Mouse (Mus musculus): ENCODE measurements around the gene Gm12184. TPM values are rescaled to one million over a fixed set of nuclear protein-coding genes. Genes with fewer than 3 reads are reported as not detected.

The Gm12184 gene
- polyA plus RNA-seq, 1 experiment from 2014 or later = 1.2 TPM

DNA sequence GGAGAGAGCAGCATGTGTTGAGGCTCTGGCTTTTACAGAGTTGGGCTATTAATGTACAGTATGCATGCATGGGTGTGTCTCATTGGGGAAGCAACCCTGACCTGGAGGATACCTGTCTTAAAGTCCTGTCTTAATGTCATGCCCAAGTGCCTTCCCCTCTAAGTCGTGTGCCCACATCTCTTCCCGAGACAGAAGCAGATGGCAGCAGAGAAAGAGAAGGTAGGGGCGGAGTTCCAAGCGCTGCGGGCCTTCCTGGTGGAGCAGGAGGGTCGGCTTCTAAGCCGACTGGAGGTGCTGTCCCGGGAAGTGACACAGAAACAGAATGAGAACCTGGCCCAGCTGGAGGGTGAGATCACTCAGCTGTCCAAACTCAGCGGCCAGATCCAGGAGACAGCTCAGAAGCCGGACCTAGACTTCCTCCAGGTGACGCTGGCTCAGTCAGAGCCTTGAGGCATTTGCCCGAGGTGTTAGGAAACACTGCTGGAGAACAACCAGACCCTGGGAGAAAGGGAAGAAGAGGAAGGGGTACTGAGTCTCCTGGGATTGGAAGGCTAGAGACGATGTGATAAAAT lies 18.9 kb upstream of the Gm12184 start:
- DNase-seq (no peak), ATAC-seq (ENCODE audit: low read depth) (no peak)
- H3K27ac ChIP-seq = no peak overlapping the region
- no peak overlapping the region for H3K9ac ChIP-seq
- no peak overlapping the region for H3K4me3 ChIP-seq (replicated peaks)
- no peaks in the 10 kb centered on the region for H3K9me3 ChIP-seq (replicated peaks)
- peaks cover 26% of the 10 kb centered on the region for H3K27me3 ChIP-seq
- 44% methylated on average over 13 of the region's 13 CpGs for WGBS (ENCODE audit: insufficient replicate concordance)
- H3K4me2 ChIP-seq = no peak overlapping the region
- H3K4me1 ChIP-seq (replicated peaks) = no peaks in the 10 kb centered on the region; the same call in 1 of the 2 replicates
- no peaks in the 10 kb centered on the region for H3K36me3 ChIP-seq

DNA sequence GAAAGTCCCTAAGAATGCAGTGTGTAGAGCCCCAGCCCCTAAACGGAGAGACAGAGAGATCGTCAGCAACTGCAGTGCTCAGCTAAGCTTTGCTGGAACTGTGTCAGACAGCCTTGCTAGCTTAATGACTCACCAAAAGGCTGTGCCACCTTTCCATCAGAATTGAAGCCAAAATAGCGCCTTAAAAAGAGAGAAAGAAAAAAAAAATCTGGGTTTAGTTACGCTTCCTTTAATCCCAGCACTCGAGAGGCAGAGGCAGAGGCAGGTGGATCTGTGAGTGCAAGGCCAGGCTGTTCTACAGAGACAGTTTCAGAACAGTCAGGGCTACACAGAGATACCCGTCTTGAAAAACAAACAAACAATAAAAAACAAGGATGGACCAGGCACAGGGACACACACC lies 17.9 kb upstream of the Gm12184 start:
- H3K9me3 ChIP-seq (replicated peaks) = no peaks in the 10 kb centered on the region
- ATAC-seq (ENCODE audit: low read depth) (no peak), DNase-seq (no peak)
- 55% methylated on average over 6 of the region's 6 CpGs for WGBS (ENCODE audit: insufficient replicate concordance)
- no peaks in the 10 kb centered on the region for H3K36me3 ChIP-seq
- no peak overlapping the region for H3K4me3 ChIP-seq (replicated peaks)
- H3K4me1 ChIP-seq (replicated peaks) = no peaks in the 10 kb centered on the region
- H3K9ac ChIP-seq = no peak overlapping the region
- H3K27me3 ChIP-seq = peaks cover 15% of the 10 kb centered on the region
- no peak overlapping the region for H3K27ac ChIP-seq
- no peak overlapping the region for H3K4me2 ChIP-seq

- no peaks in the 10 kb centered on the region for H3K36me3 ChIP-seq
- peaks cover 6% of the 10 kb centered on the region for H3K4me1 ChIP-seq (replicated peaks)
- no peak overlapping the region for H3K27ac ChIP-seq
- no peak for ATAC-seq (ENCODE audit: low read depth)
- WGBS (ENCODE audit: insufficient replicate concordance) = 74% methylated on average over 11 of the region's 11 CpGs
- DNase-seq = no peak
- no peak overlapping the region for H3K9ac ChIP-seq
- 0 out of 2 replicates have a peak, but pooled peaks cover 11% of the 10 kb centered on the region for H3K27me3 ChIP-seq
- H3K4me3 ChIP-seq (replicated peaks) = no peak overlapping the region
- H3K9me3 ChIP-seq (replicated peaks) = no peaks in the 10 kb centered on the region
- no peak overlapping the region for H3K4me2 ChIP-seq
Observed at GRCm38 (mm10) chr11:48843202-48843601, 16.7 kb upstream of the Gm12184 start.

DNA sequence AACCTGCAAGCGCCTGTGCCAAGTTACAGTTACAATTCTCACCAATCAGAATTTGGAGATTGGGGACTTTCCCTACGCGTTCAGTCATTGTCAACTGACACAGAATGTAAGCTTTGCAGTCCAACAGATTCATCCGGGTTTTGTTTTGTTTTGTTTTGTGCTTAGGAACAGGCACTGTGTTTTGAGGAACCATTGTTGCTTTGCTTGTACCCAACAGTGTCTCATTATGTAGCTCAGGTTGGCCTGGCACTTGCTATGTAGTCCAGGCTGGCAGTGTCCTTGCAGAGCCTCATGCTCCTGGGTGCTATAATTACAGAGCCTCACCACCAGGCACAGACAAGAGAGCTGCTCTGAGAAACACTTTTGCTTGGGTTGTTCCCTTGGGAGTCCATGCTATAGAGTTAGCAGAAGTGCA lies 15.9 kb upstream of the Gm12184 start:
- no peak for ATAC-seq (ENCODE audit: low read depth)
- Histone ChIP-seq H3K4me1 (replicated peaks) (peaks cover 14% of the 10 kb centered on the region), H3K9ac (no peak overlapping the region), H3K4me2 (no peak overlapping the region), H3K27me3 (peaks cover 12% of the 10 kb centered on the region), H3K27ac (no peak overlapping the region), H3K4me3 (replicated peaks) (no peak overlapping the region), H3K9me3 (replicated peaks) (no peaks in the 10 kb centered on the region), H3K36me3 (no peaks in the 10 kb centered on the region)
- DNase-seq = no peak
- 72% methylated on average over 4 of the region's 4 CpGs for WGBS (ENCODE audit: insufficient replicate concordance)

- no peak overlapping the region for H3K9ac ChIP-seq
- 66% methylated on average over 5 of the region's 5 CpGs for WGBS (ENCODE audit: insufficient replicate concordance)
- H3K4me1 ChIP-seq (replicated peaks) = peaks cover 21% of the 10 kb centered on the region
- no peak overlapping the region for H3K4me2 ChIP-seq
- no peak overlapping the region for H3K27ac ChIP-seq
- no peaks in the 10 kb centered on the region for H3K36me3 ChIP-seq
- H3K27me3 ChIP-seq = peaks cover 24% of the 10 kb centered on the region
- ATAC-seq (ENCODE audit: low read depth) (no peak), DNase-seq (no peak)
- H3K9me3 ChIP-seq (replicated peaks) = no peaks in the 10 kb centered on the region
- H3K4me3 ChIP-seq (replicated peaks) = no peak overlapping the region
Observed at GRCm38 (mm10) chr11:48841213-48841612, 14.8 kb upstream of the Gm12184 start.

- Histone ChIP-seq H3K4me2 (no peak overlapping the region), H3K4me3 (replicated peaks) (no peak overlapping the region), H3K9ac (no peak overlapping the region), H3K36me3 (no peaks in the 10 kb centered on the region), H3K9me3 (replicated peaks) (no peaks in the 10 kb centered on the region), H3K4me1 (replicated peaks) (peaks cover 21% of the 10 kb centered on the region), H3K27me3 (peaks cover 27% of the 10 kb centered on the region), H3K27ac (no peak overlapping the region)
- ATAC-seq (ENCODE audit: low read depth) (no peak), DNase-seq (no peak)
Observed at GRCm38 (mm10) chr11:48840805-48841204, 14.3 kb upstream of the Gm12184 start.

GRCm38 (mm10) chr11:48838879-48839680 lies 12.6 kb upstream of the Gm12184 start:
- Histone ChIP-seq H3K27ac (no peak overlapping the region), H3K4me3 (replicated peaks) (no peak overlapping the region), H3K27me3 (peaks cover 35% of the 10 kb centered on the region), H3K9ac (no peak overlapping the region), H3K4me1 (replicated peaks) (peaks cover 33% of the 10 kb centered on the region), H3K36me3 (no peaks in the 10 kb centered on the region), H3K9me3 (replicated peaks) (no peaks in the 10 kb centered on the region), H3K4me2 (peak overlapping the region; percentile 98)
- 67% methylated on average over 10 of the region's 10 CpGs for WGBS (ENCODE audit: insufficient replicate concordance)
- ATAC-seq (ENCODE audit: low read depth) (no peak), DNase-seq (no peak)

DNA sequence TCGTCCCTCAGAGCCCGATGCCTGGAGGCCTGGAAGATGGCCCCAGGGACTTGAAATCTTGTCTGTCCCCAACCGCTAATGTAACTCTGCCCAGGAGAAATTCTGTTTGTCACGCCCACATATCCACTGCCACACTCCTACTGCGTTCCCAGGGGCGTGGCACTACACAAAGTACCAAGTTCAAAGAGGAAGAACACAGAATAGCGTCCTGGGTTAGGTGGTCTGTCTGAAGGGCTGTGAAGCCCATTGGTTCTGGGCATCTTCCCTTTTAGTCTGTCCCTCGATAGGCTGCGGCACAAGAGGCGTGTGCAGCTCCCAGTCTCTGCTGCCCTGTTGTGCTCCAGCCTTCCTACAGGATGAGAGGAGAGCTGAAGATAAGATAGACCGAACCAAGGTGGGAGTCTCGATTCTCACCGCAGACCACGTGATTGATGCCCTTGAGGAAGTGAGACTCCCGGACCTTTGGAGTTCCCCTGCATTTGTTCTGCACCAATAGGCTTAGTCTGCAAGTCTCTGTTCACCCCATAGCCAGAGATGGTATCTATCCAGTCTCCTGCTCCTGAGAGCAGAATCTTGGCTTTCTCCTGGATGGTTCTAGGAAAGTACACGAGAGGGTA lies 11.8 kb upstream of the Gm12184 start:
- H3K9me3 ChIP-seq (replicated peaks) = no peaks in the 10 kb centered on the region
- DNase-seq = no peak
- under 1% methylated on average over 16 of the region's 16 CpGs for WGBS (ENCODE audit: insufficient replicate concordance)

GRCm38 (mm10) chr11:48837310-48838180 lies 11.1 kb upstream of the Gm12184 start:
- peak; percentile 31 for DNase-seq
- Histone ChIP-seq H3K4me1 (replicated peaks) (peaks cover 37% of the 10 kb centered on the region), H3K9me3 (replicated peaks) (no peaks in the 10 kb centered on the region), H3K36me3 (no peaks in the 10 kb centered on the region), H3K4me3 (replicated peaks) (peak overlapping the region; percentile 75), H3K27me3 (peaks cover 35% of the 10 kb centered on the region), H3K4me2 (peak overlapping the region; percentile 98), H3K27ac (no peak overlapping the region; the same call in 1 of the 2 replicates), H3K9ac (peak overlapping the region; percentile 74)
- ATAC-seq (ENCODE audit: low read depth) = no peak
- WGBS (ENCODE audit: insufficient replicate concordance) = under 1% methylated on average over 77 of the region's 77 CpGs

More for the DNA sequence above, 11.8 kb upstream of the Gm12184 start:
- Histone ChIP-seq H3K4me2 (peak overlapping the region; percentile 98), H3K4me1 (replicated peaks) (peaks cover 33% of the 10 kb centered on the region), H3K27me3 (peaks cover 35% of the 10 kb centered on the region), H3K36me3 (no peaks in the 10 kb centered on the region), H3K9ac (peak overlapping the region; percentile 74), H3K27ac (no peak overlapping the region), H3K4me3 (replicated peaks) (peak overlapping the region; percentile 75)
- ATAC-seq (ENCODE audit: low read depth) = no peak

- peak overlapping the region; percentile 75 for H3K4me3 ChIP-seq (replicated peaks)
- ATAC-seq (ENCODE audit: low read depth) = no peak
Observed at GRCm38 (mm10) chr11:48836990-48837309, 10.5 kb upstream of the Gm12184 start.

DNA sequence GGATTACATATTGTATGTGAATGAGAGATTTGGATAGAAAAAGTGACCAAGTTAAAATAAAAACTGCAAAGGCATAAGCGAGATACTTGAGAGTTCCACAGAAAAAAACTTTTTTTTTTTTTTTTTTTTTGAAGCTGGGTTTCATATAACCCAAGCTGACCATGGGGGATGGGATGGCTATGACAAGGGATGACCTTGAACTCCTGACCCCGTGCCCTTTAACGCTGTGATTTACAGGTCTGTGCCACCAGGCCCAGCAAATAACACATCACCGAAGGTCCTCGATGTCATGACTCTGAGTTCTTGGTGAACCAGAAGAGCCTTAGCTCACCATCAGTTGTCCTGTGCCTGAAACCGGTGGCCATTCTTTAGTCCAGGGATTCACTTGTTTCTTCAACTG lies 9.5 kb upstream of the Gm12184 start:
- Histone ChIP-seq H3K4me3 (replicated peaks) (no peak overlapping the region), H3K9me3 (replicated peaks) (no peaks in the 10 kb centered on the region), H3K9ac (no peak overlapping the region), H3K36me3 (no peaks in the 10 kb centered on the region), H3K27ac (no peak overlapping the region), H3K4me2 (no peak overlapping the region), H3K4me1 (replicated peaks) (peaks cover 37% of the 10 kb centered on the region), H3K27me3 (peaks cover 35% of the 10 kb centered on the region)
- no peak for ATAC-seq (ENCODE audit: low read depth)
- 60% methylated on average over 6 of the region's 6 CpGs for WGBS (ENCODE audit: insufficient replicate concordance)
- DNase-seq = no peak

More at GRCm38 (mm10) chr11:48836990-48837309, 10.5 kb upstream of the Gm12184 start:
- no peak for DNase-seq
- WGBS (ENCODE audit: insufficient replicate concordance) = 22% methylated on average over 11 of the region's 11 CpGs
- Histone ChIP-seq H3K4me2 (peak overlapping the region; percentile 98), H3K9ac (peak overlapping the region; percentile 74), H3K4me1 (replicated peaks) (peaks cover 37% of the 10 kb centered on the region), H3K27me3 (peaks cover 35% of the 10 kb centered on the region), H3K9me3 (replicated peaks) (no peaks in the 10 kb centered on the region), H3K36me3 (no peaks in the 10 kb centered on the region), H3K27ac (no peak overlapping the region)

Data from liver, embryonic 13.5 days (tissue).